Mouse (Mus musculus) kidney, postnatal 0 days (tissue): ENCODE measurements around the gene Gmpr2. TPM values are rescaled to one million over a fixed set of nuclear protein-coding genes. Genes with fewer than 3 reads are reported as not detected.

ENCODE experiments used
- ATAC-seq: fragments of 200-750 bp; cut with Nextera tagmentation; replicated peaks from 2 replicates; pipeline ENCODE4 v1.8.0; 2017; ENCODE audit warnings: low read depth, moderate number of reproducible peaks, moderate TSS enrichment, moderate library complexity; ENCODE audit not compliant: low FRiP score
- DNase-seq: peaks from one replicate; pipeline ENCODE4 v3.0.0-alpha.2; 2016; ENCODE audit warnings: low spot score
- H3K27ac ChIP-seq: fragments of 300-500 bp; sonication (generic); 2 replicates; pipeline ENCODE4 v1.5.1; 2014; ENCODE audit warnings: mild to moderate bottlenecking
- H3K27me3 ChIP-seq: fragments of 300-500 bp; sonication (generic); 2 replicates; pipeline ENCODE4 v1.6.1; 2014; ENCODE audit warnings: low read length, mixed read lengths; ENCODE audit not compliant: insufficient read depth
- H3K36me3 ChIP-seq: fragments of 300-500 bp; sonication (generic); 2 replicates; pipeline ENCODE4 v1.6.1; 2014; ENCODE audit warnings: low read length, mixed read lengths; ENCODE audit not compliant: insufficient read depth
- H3K4me1 ChIP-seq: fragments of 300-500 bp; sonication (generic); replicated peaks from 2 replicates; pipeline ENCODE4 v1.6.1; 2014; ENCODE audit warnings: antibody characterized with exemption, low read length, mixed read lengths; ENCODE audit not compliant: insufficient read depth
- H3K4me2 ChIP-seq: fragments of 300-500 bp; sonication (generic); 2 replicates; pipeline ENCODE4 v1.6.1; 2014; ENCODE audit warnings: mild to moderate bottlenecking, low read length, moderate library complexity, mixed read lengths
- H3K4me3 ChIP-seq: fragments of 300-500 bp; sonication (generic); replicated peaks from 2 replicates; pipeline ENCODE4 v1.5.1; 2014; ENCODE audit warnings: low read depth, low read length
- H3K9ac ChIP-seq: fragments of 300-500 bp; sonication (generic); 2 replicates; pipeline ENCODE4 v1.6.1; 2014; ENCODE audit warnings: low read depth, low read length
- H3K9me3 ChIP-seq: fragments of 300-500 bp; sonication (generic); replicated peaks from 2 replicates; pipeline ENCODE4 v1.6.1; 2016; ENCODE audit warnings: low read length, inconsistent platforms, mixed read lengths
- CTCF ChIP-seq: IDR thresholded peaks from 2 replicates; pipeline ENCODE4 v1.5.1; 2016; ENCODE audit warnings: antibody characterized with exemption, low read depth, mild to moderate bottlenecking, moderate library complexity
- WGBS: fragments of 180-500 bp; shearing (Covaris S2); extraction: QIAGEN DNeasy Blood & Tissue Kit; methylation state at CpG from one replicate; pipeline ENCODE4 v1.1.7; 2014; 5-methylcytosine and 5-hydroxymethylcytosine counted together
- polyA plus RNA-seq: library from polyadenylated mRNA; unstranded; fragments of >200 nt; fragmentation: Nextera tagmentation; extraction: Ambion mirVana; gene quantifications from 2 replicates; pipeline ENCODE4 v1.2.1, GENCODE M21; 2015

Gene Gmpr2
- polyA plus RNA-seq, 1 experiment from 2014 or later, result 48.2 TPM

- H3K27ac ChIP-seq, result no peak overlapping the region
- H3K4me1 ChIP-seq, result 0 out of 2 replicates have a peak, but pooled peaks cover 6% of the 10 kb centered on the region
- DNase-seq (no peak), ATAC-seq (no peak)
- no peak overlapping the region for H3K4me2 ChIP-seq
- TF ChIP-seq CTCF, result peak; percentile 11; the same call in 1 of the 2 replicates
- H3K9ac ChIP-seq, result no peak overlapping the region
- H3K36me3 ChIP-seq, result 0 out of 2 replicates have a peak, but pooled peaks cover 9% of the 10 kb centered on the region
- H3K9me3 ChIP-seq, result no peaks in the 10 kb centered on the region
- no peak overlapping the region for H3K4me3 ChIP-seq
- 0 out of 2 replicates have a peak, but pooled peaks cover 7% of the 10 kb centered on the region for H3K27me3 ChIP-seq
- WGBS, result 83% methylated on average over 7 of the region's 7 CpGs
These were observed 40.0 kb downstream of the Gmpr2 start for GRCm38 (mm10) chr14:55711786-55712185.

GRCm38 (mm10) chr14:55713007-55713728 lies 41.4 kb downstream of the Gmpr2 start:
- WGBS, result 11% methylated on average over 25 of the region's 25 CpGs
- peak; percentile 41 for ATAC-seq
- Histone ChIP-seq H3K4me2 (peak overlapping the region; percentile 55), H3K9me3 (no peaks in the 10 kb centered on the region), H3K27ac (peak overlapping the region; percentile 52), H3K27me3 (0 out of 2 replicates have a peak, but pooled peaks cover 7% of the 10 kb centered on the region), H3K4me3 (peak overlapping the region; percentile 8; the same call in 1 of the 2 replicates), H3K4me1 (0 out of 2 replicates have a peak, but pooled peaks cover 6% of the 10 kb centered on the region), H3K9ac (peak overlapping the region; percentile 29; the same call in 1 of the 2 replicates), H3K36me3 (peaks cover 19% of the 10 kb centered on the region; the same call in 1 of the 2 replicates)
- TF ChIP-seq CTCF, result no peak
- peak; percentile 46 for DNase-seq

GRCm38 (mm10) chr14:55713729-55714122 lies 42.0 kb downstream of the Gmpr2 start, which contains the start of gene Tgm1:
Gene Tgm1 (minus strand): TSS chr14:55713926.
- peaks cover 25% of the 10 kb centered on the region; the same call in 1 of the 2 replicates for H3K36me3 ChIP-seq
- peak within 1 kb of the TSS; percentile 8; the same call in 1 of the 2 replicates for H3K4me3 ChIP-seq
- H3K4me2 ChIP-seq, result peak within 1 kb of the TSS; percentile 55
- H3K9ac ChIP-seq, result peak within 1 kb of the TSS; percentile 29; the same call in 1 of the 2 replicates
- H3K9me3 ChIP-seq, result no peaks in the 10 kb centered on the region
- 0 out of 2 replicates have a peak, but pooled peaks cover 7% of the 10 kb centered on the region for H3K27me3 ChIP-seq
- TF ChIP-seq CTCF, result no peak
- peak within 1 kb of the TSS; percentile 52 for H3K27ac ChIP-seq
- H3K4me1 ChIP-seq, result 0 out of 2 replicates have a peak, but pooled peaks cover 6% of the 10 kb centered on the region
- DNase-seq, result no peak
- 25% methylated on average over 4 of the region's 4 CpGs for WGBS
- no peak for ATAC-seq

- H3K4me3 ChIP-seq, result no peak overlapping the region
- no peaks in the 10 kb centered on the region for H3K9me3 ChIP-seq
- DNase-seq, result no peak
- 33% methylated on average over 6 of the region's 6 CpGs for WGBS
- 0 out of 2 replicates have a peak, but pooled peaks cover 7% of the 10 kb centered on the region for H3K27me3 ChIP-seq
- no peak overlapping the region for H3K9ac ChIP-seq
- H3K27ac ChIP-seq, result no peak overlapping the region
- H3K4me2 ChIP-seq, result no peak overlapping the region
- 0 out of 2 replicates have a peak, but pooled peaks cover 6% of the 10 kb centered on the region for H3K4me1 ChIP-seq
- H3K36me3 ChIP-seq, result peaks cover 27% of the 10 kb centered on the region; the same call in 1 of the 2 replicates
- no peak for ATAC-seq
- no peak for TF ChIP-seq CTCF
These were observed 43.2 kb downstream of the Gmpr2 start for GRCm38 (mm10) chr14:55714893-55715292.

GRCm38 (mm10) chr14:55716271-55716670 lies 44.5 kb downstream of the Gmpr2 start:
- H3K36me3 ChIP-seq, result peaks cover 27% of the 10 kb centered on the region; the same call in 1 of the 2 replicates
- H3K9me3 ChIP-seq, result no peaks in the 10 kb centered on the region
- 0 out of 2 replicates have a peak, but pooled peaks cover 6% of the 10 kb centered on the region for H3K4me1 ChIP-seq
- ATAC-seq, result no peak
- H3K9ac ChIP-seq, result no peak overlapping the region
- no peak for TF ChIP-seq CTCF
- WGBS, result 89% methylated on average over 6 of the region's 6 CpGs
- no peak for DNase-seq
- no peak overlapping the region for H3K4me3 ChIP-seq
- H3K27ac ChIP-seq, result no peak overlapping the region
- H3K4me2 ChIP-seq, result no peak overlapping the region
- 0 out of 2 replicates have a peak, but pooled peaks cover 7% of the 10 kb centered on the region for H3K27me3 ChIP-seq

- peak; percentile 77 for ATAC-seq
- no peak overlapping the region for H3K9ac ChIP-seq
- no peaks in the 10 kb centered on the region for H3K9me3 ChIP-seq
- H3K4me1 ChIP-seq, result 0 out of 2 replicates have a peak, but pooled peaks cover 6% of the 10 kb centered on the region
- H3K36me3 ChIP-seq, result peaks cover 27% of the 10 kb centered on the region; the same call in 1 of the 2 replicates
- H3K4me3 ChIP-seq, result no peak overlapping the region
- TF ChIP-seq CTCF, result no peak
- no peak overlapping the region for H3K4me2 ChIP-seq
- 64% methylated on average over 8 of the region's 8 CpGs for WGBS
- H3K27me3 ChIP-seq, result 0 out of 2 replicates have a peak, but pooled peaks cover 7% of the 10 kb centered on the region
- H3K27ac ChIP-seq, result peak overlapping the region; percentile 36; the same call in 1 of the 2 replicates
- DNase-seq, result no peak
These were observed 45.1 kb downstream of the Gmpr2 start for GRCm38 (mm10) chr14:55716884-55717283.
